Mouse (Mus musculus): ENCODE data around the gene Acp7.

GRCm38 (mm10) chr7:28567539-28567938, 63.6 kb downstream of the Acp7 start:
- TF ChIP-seq CTCF (IDR thresholded peaks at IDR 0.05; ENCODE audit: low read depth) (no peak), EP300 (IDR thresholded peaks at IDR 0.05; ENCODE audit: low read depth) (no peak)

Measured in heart, postnatal 0 days (tissue).